Mouse (Mus musculus): Measurements from ENCODE around the gene Atp11c.
A peak's percentile ranks its signal among the peaks of the same experiment; 100 is the strongest.

Gene Atp11c

GRCm38 (mm10) chrX:60592598-60592997 is at the start of gene Atp11c:
Gene Atp11c, minus strand, starts transcription at chrX:60592698.
- DNase-seq, result no peak

DNA sequence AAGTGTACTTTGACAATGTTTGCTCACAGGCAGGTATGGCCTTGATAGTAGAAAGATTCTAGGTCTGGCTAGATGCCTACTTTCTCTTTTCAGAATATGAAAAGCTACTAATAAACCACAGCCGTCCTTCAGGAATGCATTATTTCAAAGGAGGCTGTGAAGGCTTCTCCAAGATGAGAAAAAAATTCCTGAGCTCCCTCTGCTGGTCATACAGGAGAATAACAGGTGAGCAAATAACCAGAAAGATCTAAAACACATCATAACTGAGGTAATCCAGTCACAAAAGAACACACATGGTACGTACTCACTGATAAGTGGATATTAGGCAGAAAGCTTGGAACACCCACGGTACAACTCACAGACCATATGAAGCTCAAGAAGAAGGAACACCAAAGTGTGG is 16.7 kb upstream of the Atp11c start:
- DNase-seq, result no peak

DNA sequence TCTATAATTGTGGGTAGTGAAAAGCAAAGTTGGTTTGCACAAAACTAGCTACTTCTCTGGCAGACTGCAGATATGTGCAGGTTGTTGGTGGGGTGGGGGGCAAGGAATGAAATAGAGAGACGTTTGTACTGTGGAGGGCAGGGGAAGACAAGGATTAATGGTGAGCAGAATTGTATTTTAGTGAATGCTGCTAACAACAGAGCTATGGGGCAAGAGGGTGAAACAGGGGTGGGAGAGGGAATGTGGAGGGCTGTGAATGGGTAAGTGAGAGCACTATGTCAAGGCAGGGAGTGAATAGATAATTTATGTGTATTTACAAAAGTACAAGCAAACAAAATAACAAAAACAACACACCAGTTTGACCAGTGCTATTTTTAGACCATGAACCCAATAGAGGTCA is 22.0 kb downstream of the Atp11c start:
- DNase-seq, result no peak

- no peak for DNase-seq
Measured at GRCm38 (mm10) chrX:60569047-60569446, 23.5 kb downstream of the Atp11c start.

DNA sequence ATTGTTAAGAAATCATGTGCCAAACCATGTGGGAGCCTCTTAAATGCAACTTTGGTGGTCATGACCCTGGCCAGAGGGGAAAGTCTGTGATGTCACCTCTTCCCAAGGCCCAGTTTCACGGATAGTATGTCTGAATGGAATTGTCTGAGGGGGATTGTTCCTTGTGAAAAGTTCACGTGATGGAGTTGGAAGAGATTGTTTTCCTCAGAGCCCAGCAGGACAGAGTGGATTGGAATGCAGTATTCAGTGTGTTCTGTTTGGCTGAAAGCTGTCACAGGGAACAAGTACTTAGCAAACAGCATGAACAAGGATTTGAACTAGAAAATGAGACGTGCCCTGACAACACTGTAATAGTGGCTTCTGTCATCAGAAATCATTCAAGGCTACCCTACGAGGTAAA is 37.3 kb downstream of the Atp11c start:
- DNase-seq, result no peak

GRCm38 (mm10) chrX:60547444-60548304 is 44.8 kb downstream of the Atp11c start:
- DNase-seq, result peak; percentile 44

GRCm38 (mm10) chrX:60547098-60547443 is 45.4 kb downstream of the Atp11c start:
- no peak for DNase-seq

- no peak for DNase-seq
Measured at GRCm38 (mm10) chrX:60545906-60546305, 46.6 kb downstream of the Atp11c start.

DNA sequence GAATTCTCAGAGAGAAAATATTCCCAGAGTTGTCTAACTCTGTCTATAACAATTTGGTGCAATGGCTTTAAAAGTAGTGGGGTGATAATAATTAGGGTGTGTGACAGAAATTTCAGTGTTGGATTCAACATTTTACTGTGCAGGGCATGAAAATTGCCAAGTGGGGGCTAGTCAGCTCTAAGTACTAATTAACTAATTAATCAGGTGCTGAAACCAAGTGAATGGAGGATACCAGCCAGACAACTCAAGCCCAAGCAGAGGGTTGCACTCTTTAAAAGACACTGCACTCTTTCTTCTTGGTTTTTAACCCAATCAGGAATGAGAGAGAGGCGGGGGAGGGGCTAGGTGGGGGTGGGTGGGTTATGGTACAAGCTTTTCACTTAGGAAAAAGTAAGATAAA is 47.1 kb downstream of the Atp11c start:
- no peak for DNase-seq

DNA sequence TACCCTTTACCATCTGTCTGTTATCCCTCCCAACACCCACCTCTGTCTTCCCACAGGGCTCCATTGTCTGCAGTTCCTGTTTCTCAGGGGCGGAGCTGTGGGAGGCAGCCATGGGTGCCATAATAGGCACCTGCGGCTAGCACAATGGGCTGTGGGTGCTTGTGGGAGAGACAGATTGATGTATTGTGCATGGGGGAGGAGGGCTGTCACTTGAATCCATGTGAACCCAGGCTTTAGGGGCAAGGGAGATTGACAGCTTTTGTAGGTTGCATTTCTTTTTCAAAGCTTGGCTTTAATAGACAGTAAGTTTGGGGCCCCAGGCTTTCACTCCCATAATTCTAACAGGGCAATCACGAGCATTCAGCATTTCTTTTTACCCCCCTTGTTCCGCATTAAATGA is 48.4 kb downstream of the Atp11c start:
- DNase-seq, result no peak

DNA sequence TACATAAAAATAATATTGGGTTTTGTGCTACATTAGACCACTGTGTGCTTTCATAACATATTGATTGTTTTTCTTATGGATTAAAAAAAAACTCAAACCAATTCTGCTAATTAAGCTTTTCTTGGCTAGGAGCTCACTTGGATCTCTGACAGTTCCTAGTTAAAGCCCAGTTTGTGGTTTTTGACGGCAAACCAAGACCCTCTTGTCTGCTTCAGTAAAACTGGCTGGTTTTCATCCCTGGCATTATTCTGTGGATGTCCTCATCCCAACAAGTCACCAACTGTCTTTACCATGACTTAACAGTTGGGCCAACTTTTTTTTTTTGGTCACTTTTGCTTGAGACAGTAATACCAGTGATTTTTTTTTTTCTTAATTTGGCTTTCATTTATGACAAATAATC is 49.6 kb downstream of the Atp11c start:
- no peak for DNase-seq

- DNase-seq, result no peak
Measured at GRCm38 (mm10) chrX:60539149-60539548, 53.3 kb downstream of the Atp11c start, which contains the start of gene Gm7073. Gene Gm7073, minus strand, starts transcription at chrX:60539249.

DNA sequence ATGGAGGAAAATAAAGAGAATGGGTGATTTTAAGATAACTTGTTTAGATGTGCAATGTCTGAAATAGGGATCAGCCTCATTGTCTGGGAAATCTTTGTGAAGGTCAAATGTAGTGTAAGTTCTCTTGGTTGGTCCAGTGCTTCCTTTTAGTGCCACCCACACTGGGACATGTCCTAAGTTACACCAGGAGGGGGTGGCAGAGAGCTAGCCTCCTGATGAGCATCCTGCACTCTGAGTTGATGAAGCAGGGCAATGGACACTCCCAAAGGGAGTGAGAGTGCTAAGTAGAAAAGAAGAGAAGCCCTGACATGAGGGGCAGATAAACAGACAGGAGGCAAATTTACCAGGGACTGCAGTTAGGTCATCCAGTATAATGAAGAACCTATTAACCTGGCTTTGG is 88.5 kb downstream of the Atp11c start:
- DNase-seq, result peak; percentile 1

GRCm38 (mm10) chrX:60497750-60498149 is 94.7 kb downstream of the Atp11c start:
- no peak for DNase-seq

GRCm38 (mm10) chrX:60495308-60495707 is 97.2 kb downstream of the Atp11c start:
- no peak for DNase-seq

DNA sequence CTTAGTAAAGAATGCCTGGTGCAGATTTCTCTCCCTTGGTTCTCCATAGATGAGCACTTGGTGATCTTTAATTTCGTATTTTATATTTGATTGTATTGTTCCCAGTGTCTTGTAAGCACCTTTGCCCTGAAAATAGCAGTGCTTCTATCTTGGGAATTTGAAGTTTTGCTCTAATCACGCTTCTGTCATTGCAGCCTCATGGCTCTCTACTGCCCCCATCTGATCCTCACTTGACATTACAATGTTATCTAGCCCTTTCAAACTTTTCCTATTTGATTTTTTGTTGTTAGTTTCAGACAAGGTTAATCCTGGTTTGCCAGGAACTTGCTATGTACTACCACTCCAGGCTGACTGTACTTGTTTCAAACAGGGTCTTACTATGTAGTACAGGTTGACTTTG is 128.7 kb downstream of the Atp11c start:
- no peak for DNase-seq

GRCm38 (mm10) chrX:60414563-60415111 is 177.9 kb downstream of the Atp11c start:
- no peak for DNase-seq

DNA sequence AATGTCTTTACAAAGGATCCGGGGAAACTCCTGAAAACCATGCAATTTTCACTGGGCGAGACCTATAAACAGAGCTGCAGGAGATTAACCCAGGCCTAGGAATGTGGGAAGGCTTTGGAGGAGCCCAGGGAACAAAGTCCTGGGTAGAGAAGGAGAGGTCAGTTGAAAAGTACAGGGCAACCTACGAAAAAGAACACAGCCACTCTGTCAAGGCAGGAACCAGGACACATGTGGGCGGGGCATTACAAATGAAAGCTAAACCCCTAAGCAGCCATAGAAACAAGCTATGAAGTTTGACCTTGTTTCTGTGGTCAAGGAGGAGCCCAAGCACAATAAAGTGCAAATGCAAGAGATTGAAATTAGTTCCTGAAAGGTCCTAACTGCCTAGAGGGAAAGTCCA is 186.8 kb downstream of the Atp11c start:
- DNase-seq, result no peak

DNA sequence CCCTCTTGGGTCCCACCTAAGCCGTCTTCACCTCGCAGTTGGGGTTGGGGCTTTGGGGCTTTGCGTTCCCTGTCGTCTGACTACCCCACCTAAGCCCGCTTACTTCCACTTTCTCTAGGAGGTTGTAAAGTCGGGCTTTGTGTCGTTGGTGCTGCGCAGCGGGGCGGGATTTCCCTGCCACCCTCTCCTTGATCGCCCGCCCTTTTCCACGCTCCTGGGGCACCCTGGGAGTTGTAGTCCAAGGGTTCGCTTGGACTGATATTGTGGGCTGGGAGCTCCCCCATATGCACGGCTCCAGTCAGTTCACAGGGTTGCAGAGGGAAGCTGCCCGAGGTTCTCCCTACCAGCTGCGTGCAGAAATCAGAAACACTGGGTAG is 187.8 kb downstream of the Atp11c start:
- DNase-seq, result peak; percentile 89

DNA sequence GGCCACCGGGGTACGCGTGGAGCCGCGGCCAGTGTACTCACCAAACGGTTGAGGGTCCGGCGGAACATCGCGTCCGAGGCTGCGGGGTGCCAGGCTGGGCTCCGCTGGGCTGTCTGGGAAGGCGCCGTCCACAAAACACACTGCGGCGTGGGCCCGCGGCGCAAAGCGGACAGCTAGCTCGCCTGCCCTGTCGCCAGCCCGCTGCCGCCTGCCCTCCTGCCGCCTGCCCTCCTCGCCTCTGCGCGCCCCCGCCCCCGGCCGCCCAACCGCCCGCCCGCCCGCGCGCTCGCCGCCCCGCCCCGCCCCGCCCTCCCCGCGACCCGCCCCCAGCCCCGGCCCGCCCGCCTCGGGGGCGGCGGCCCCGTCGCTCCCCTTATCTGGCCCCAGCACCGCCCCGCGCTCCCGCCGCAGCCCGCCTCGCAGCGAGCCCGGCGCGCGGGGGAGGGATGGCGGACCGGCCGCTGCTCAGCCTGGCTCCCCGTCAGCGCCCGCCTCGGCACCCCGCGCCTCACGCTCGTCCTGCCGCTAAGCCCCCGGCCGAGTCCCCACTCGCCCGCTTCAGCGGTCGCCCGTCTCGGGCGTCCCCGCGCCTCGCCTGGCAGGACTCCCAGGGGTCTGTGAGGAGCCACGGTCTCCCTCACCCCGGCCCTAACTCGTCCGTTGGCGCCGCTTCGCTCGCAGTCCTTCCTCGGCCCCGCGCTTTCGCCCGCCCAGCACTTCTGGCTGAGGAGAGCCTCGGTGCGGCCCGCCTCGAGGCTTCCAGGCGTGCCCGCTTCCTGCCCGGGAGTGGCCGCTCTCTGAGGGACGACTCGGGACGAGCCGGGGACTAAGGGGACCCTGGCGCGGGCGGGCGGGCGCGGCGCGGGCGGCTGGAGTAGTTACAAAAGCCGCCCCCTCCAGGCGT is 188.5 kb downstream of the Atp11c start:
- DNase-seq, result peak; percentile 76

GRCm38 (mm10) chrX:60403062-60403763 is 189.3 kb downstream of the Atp11c start:
- DNase-seq, result peak; percentile 38

DNA sequence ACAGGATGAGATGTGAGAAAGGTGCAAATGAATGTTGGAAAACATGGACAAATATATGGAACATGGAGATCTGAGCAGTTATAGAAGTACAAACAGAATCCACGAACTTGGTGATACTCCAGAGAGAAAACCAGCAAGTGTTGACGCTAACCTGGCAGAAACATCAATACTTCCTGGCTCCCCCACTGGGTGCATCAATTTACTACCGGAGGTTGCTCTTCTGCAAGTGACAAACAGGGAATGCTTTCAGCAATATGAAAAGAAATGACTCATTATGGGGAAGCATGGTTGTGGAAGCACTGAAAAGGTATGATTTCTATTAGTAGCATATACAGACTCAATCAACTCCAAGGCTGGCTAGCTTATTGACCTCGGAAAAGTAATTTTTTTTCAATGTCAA is 198.2 kb downstream of the Atp11c start:
- DNase-seq, result peak; percentile 59

DNA sequence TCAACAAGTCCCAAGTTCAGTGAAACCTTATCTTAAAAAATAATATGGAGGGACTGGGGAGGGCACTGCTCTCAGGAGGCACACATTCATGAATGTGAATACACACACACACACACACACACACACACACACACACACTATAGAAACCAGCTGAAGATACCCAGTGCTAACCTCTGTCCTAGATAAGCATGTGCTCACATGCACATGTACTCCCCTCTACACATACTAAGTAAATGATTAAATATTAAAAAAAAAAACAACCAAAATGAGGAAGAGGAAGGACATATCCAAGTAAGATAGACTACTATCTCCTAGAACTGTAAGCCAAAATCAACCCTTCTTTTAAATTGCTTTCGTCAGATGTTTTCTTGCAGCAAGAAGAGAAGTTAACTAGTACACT is 205.6 kb downstream of the Atp11c start:
- no peak for DNase-seq

Measured in cerebellum, adult 9-11 months (tissue).